In genomic region chr14:33634354-33634753, GRCm38 (mm10) we compare ENCODE assay signal across 19 mouse cellular contexts. TPM values are rescaled to one million over a fixed set of nuclear protein-coding genes. Genes with fewer than 3 reads are reported as not detected.
"Had no signal": no experiment of that assay in that cellular context is flagged by ENCODE, and none has a peak within 500 bp of the region (broad histone marks: within the 10 kb centered on the region; RNA-seq: fewer than 3 reads in every experiment).

No protein-coding gene starts in this region.

- H3K4me1 ChIP-seq: megakaryocyte, embryonic 14.5 days; midbrain, embryonic 13.5 days; midbrain, embryonic 15.5 days; neural tube, embryonic 12.5 days; stomach, embryonic 15.5 days had no signal

- DNase-seq: lung, adult 18-20 months; lung, embryonic 14.5 days; lung, postnatal 14 days; lung, postnatal 36 days; right cerebral cortex, postnatal 14 days; thymus, postnatal 14 days; thymus, postnatal 36 days had no signal

- H3K36me3 ChIP-seq: midbrain, embryonic 13.5 days; midbrain, embryonic 15.5 days; neural tube, embryonic 12.5 days; stomach, embryonic 15.5 days had no signal

- H3K27me3 ChIP-seq: megakaryocyte, embryonic 14.5 days; midbrain, embryonic 13.5 days; midbrain, embryonic 15.5 days; neural tube, embryonic 12.5 days; stomach, embryonic 15.5 days had no signal

- H3K9ac ChIP-seq: lung, embryonic 14.5 days; midbrain, embryonic 13.5 days; midbrain, embryonic 15.5 days; neural tube, embryonic 12.5 days; stomach, embryonic 15.5 days had no signal

- H3K27ac ChIP-seq: macrophage; midbrain, embryonic 13.5 days; midbrain, embryonic 15.5 days; neural tube, embryonic 12.5 days; stomach, embryonic 15.5 days; stomach, postnatal 0 days had no signal

- H3K9me3 ChIP-seq: megakaryocyte, embryonic 14.5 days; midbrain, embryonic 13.5 days; midbrain, embryonic 15.5 days; neural tube, embryonic 12.5 days; stomach, embryonic 15.5 days had no signal

- ATAC-seq: midbrain, embryonic 13.5 days; midbrain, embryonic 15.5 days had no signal

- H3K4me2 ChIP-seq: lung, embryonic 14.5 days; midbrain, embryonic 11.5 days; midbrain, embryonic 13.5 days; midbrain, embryonic 15.5 days; neural tube, embryonic 12.5 days; stomach, embryonic 15.5 days had no signal

- H3K4me3 ChIP-seq: megakaryocyte, embryonic 14.5 days; midbrain, embryonic 13.5 days; midbrain, embryonic 15.5 days; neural tube, embryonic 12.5 days; stomach, embryonic 15.5 days had no signal

RNA-seq across cellular contexts. Expression of gene Ptpn20, which starts 45.3 kb away (rescaled TPM):
- total RNA-seq: megakaryocyte progenitor cell, adult 5-6 weeks; neutrophil, adult 5-6 weeks had no signal
- polyA plus RNA-seq: macrophage; midbrain, embryonic 11.5 days; midbrain, embryonic 13.5 days; spleen, adult 2 months; thymus, postnatal 0 days had no signal
